Mouse (Mus musculus): ENCODE results near the gene Gng13. TPM values are rescaled to one million over a fixed set of nuclear protein-coding genes. Genes with fewer than 3 reads are reported as not detected.
"Not testable (repeated sequence)": the region's sequence is repeated elsewhere in the genome, so short reads cannot be mapped to it uniquely, and the experiment has no call there.

Gng13 gene
- polyA plus RNA-seq, 1 experiment = 0.44 TPM

DNA sequence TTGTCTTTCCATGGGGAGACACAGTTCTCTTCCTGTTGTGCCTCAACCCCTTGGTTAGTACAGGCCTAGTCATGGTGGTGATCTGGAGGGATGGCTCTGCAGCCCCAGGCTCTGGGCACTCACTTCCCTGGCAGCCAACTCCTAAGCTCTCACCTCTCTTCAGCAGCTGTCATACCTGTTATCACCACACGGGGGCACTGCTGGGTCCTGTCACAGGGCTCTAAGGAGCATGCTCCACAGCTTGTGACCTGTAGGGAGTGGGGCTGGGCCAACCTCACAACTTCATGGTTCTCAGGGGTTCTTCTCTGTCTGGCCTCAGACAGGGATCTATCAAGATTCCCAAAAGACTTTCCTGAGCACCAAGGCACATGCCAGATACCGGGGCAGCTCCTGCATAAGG lies 15.1 kb downstream of the Gng13 start:
- Histone ChIP-seq H3K27ac (ENCODE audit: control insufficient read depth, insufficient read depth, low read depth, low read length) (no peak overlapping the region), H3K36me3 (ENCODE audit: control insufficient read depth, insufficient read depth, low read length) (no peaks in the 10 kb centered on the region), H3K4me3 (ENCODE audit: control insufficient read depth, low read depth, low read length) (no peak overlapping the region), H3K4me1 (ENCODE audit: control insufficient read depth, insufficient read depth, low read length) (peaks cover 11% of the 10 kb centered on the region), H3K27me3 (ENCODE audit: control insufficient read depth, insufficient read depth, low read length) (no peaks in the 10 kb centered on the region)
- TF ChIP-seq POLR2A (IDR thresholded peaks at IDR 0.05; ENCODE audit: control insufficient read depth, low read depth, low read length) (no peak), CTCF (IDR thresholded peaks at IDR 0.05; ENCODE audit: control insufficient read depth, insufficient read depth, insufficient replicate concordance, low read depth, low read length) (peak; percentile 95; the same call in 1 of the 2 replicates)

DNA sequence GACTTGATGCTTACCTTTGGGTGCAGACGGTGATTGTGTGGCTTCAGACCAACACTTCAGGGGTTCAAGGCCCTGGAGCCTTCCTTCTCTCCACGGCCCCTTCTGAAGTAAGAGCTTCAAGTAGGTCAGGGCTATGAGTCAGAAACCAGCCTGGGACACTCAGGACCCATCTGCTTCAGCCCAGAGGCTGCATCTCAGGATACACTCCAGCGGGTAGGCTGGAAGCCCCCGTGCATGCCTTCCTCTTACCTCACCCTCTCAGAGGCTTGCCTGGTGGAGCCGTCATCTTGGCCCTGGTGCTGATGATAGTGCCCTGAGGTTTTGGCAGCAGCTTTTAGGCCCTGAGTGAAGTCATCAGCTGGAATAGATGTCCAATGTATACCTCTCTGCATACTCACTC lies 18.3 kb downstream of the Gng13 start:
- Histone ChIP-seq H3K36me3 (ENCODE audit: control insufficient read depth, insufficient read depth, low read length) (no peaks in the 10 kb centered on the region), H3K4me3 (ENCODE audit: control insufficient read depth, low read depth, low read length) (no peak overlapping the region), H3K4me1 (ENCODE audit: control insufficient read depth, insufficient read depth, low read length) (no peaks in the 10 kb centered on the region), H3K27ac (ENCODE audit: control insufficient read depth, insufficient read depth, low read depth, low read length) (no peak overlapping the region), H3K27me3 (ENCODE audit: control insufficient read depth, insufficient read depth, low read length) (no peaks in the 10 kb centered on the region)
- no peak for TF ChIP-seq POLR2A (IDR thresholded peaks at IDR 0.05; ENCODE audit: control insufficient read depth, low read depth, low read length)
- TF ChIP-seq CTCF (IDR thresholded peaks at IDR 0.05; ENCODE audit: control insufficient read depth, insufficient read depth, insufficient replicate concordance, low read depth, low read length) = no peak

DNA sequence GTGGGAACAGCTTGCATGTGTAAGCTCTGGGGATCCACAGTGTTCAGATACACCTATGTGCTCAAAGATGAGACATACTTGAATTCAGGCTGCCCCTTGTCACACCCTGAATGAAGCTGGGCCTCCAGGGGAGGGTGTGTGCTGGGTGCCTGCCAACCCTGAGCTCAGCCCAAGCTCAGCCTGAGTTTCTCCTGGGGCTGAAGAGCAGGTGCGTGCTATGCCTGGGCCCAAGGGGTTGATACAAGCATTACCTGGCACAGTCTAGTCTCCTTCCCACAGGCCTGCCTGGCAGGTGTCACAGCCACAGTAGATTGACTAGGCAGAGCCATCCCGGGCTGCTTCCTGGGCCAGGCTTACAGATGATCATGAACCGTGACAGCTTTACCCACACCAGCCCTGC lies 18.8 kb downstream of the Gng13 start, which contains the start of gene Mslnl:
Gene Mslnl, plus strand, starts transcription at position 298 of the 400 bp plus-strand sequence.
- Histone ChIP-seq H3K4me1 (ENCODE audit: control insufficient read depth, insufficient read depth, low read length) (no peaks in the 10 kb centered on the region), H3K27me3 (ENCODE audit: control insufficient read depth, insufficient read depth, low read length) (no peaks in the 10 kb centered on the region), H3K36me3 (ENCODE audit: control insufficient read depth, insufficient read depth, low read length) (no peaks in the 10 kb centered on the region), H3K4me3 (ENCODE audit: control insufficient read depth, low read depth, low read length) (no peak within 1 kb of the TSS), H3K27ac (ENCODE audit: control insufficient read depth, insufficient read depth, low read depth, low read length) (no peak within 1 kb of the TSS)
- TF ChIP-seq POLR2A (IDR thresholded peaks at IDR 0.05; ENCODE audit: control insufficient read depth, low read depth, low read length) = no peak
- TF ChIP-seq CTCF (IDR thresholded peaks at IDR 0.05; ENCODE audit: control insufficient read depth, insufficient read depth, insufficient replicate concordance, low read depth, low read length) = no peak

DNA sequence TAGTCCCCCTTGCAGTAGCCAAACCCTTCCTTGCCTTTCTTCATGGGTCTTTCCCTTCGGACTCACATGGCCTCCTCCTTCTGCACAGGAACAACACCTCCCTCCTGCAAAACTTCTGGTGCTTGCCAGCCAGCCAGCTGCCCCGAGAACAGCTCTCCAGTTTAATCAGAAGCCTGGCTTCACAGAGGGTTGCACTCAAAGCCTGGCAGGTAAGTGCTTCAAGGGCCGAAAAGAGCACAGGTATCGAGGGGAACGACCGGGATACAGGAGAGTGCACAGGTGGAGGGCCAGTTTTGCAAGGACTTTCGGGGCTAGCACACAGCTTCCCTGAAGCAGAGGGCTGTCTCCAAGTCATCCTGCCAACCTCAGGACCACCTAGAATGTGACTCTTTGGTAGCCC lies 21.9 kb downstream of the Gng13 start:
- Histone ChIP-seq H3K27me3 (ENCODE audit: control insufficient read depth, insufficient read depth, low read length) (no peaks in the 10 kb centered on the region), H3K4me3 (ENCODE audit: control insufficient read depth, low read depth, low read length) (no peak overlapping the region), H3K4me1 (ENCODE audit: control insufficient read depth, insufficient read depth, low read length) (no peaks in the 10 kb centered on the region), H3K36me3 (ENCODE audit: control insufficient read depth, insufficient read depth, low read length) (no peaks in the 10 kb centered on the region), H3K27ac (ENCODE audit: control insufficient read depth, insufficient read depth, low read depth, low read length) (no peak overlapping the region)
- TF ChIP-seq POLR2A (IDR thresholded peaks at IDR 0.05; ENCODE audit: control insufficient read depth, low read depth, low read length) (no peak), CTCF (IDR thresholded peaks at IDR 0.05; ENCODE audit: control insufficient read depth, insufficient read depth, insufficient replicate concordance, low read depth, low read length) (no peak)

DNA sequence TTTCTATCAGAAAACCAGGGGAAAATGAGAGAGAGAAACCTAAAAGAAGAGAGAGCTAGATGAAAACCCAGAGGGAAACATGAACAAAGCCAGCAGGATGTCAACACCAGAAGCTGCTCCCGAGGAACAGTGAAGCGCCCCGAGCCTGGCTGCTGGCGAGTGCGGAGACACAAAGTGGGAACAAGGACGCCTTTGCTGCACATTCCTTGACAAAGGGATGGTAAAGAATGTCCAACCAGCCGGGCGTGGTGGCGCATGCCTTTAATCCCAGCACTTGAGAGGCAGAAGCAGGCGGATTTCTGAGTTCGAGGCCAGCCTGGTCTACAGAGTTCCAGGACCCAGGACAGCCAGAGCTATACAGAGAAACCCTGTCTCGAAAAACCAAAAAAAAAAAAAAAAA lies 24.5 kb downstream of the Gng13 start:
- not testable (repeated sequence) for H3K4me1 ChIP-seq (ENCODE audit: control insufficient read depth, insufficient read depth, low read length); H3K27me3 ChIP-seq (ENCODE audit: control insufficient read depth, insufficient read depth, low read length); H3K27ac ChIP-seq (ENCODE audit: control insufficient read depth, insufficient read depth, low read depth, low read length); H3K4me3 ChIP-seq (ENCODE audit: control insufficient read depth, low read depth, low read length); H3K36me3 ChIP-seq (ENCODE audit: control insufficient read depth, insufficient read depth, low read length)

DNA sequence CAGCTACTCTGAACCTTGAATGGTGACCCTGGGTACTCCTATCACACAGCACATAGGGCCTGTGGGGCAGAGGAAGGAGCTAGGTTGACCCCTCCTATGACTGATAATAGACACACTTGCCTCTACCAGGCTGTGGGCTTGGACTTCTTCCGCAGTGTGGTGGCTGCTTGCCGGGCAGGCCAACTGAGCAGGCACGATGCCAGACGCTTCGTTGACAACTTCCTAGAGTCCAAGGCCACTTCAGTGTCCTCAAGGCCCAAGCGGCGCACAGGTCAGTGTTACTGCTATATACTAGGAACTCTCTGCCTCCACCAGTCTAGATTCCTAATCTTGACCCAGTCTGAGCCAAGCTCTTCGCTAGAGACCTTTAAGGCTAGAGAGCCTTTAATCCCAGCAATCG lies 26.9 kb downstream of the Gng13 start:
- no peak overlapping the region for H3K4me3 ChIP-seq (ENCODE audit: control insufficient read depth, low read depth, low read length)
- TF ChIP-seq POLR2A (IDR thresholded peaks at IDR 0.05; ENCODE audit: control insufficient read depth, low read depth, low read length) (no peak), CTCF (IDR thresholded peaks at IDR 0.05; ENCODE audit: control insufficient read depth, insufficient read depth, insufficient replicate concordance, low read depth, low read length) (no peak)
- peaks cover 5% of the 10 kb centered on the region for H3K4me1 ChIP-seq (ENCODE audit: control insufficient read depth, insufficient read depth, low read length)
- no peaks in the 10 kb centered on the region for H3K27me3 ChIP-seq (ENCODE audit: control insufficient read depth, insufficient read depth, low read length)
- H3K36me3 ChIP-seq (ENCODE audit: control insufficient read depth, insufficient read depth, low read length) = no peaks in the 10 kb centered on the region
- no peak overlapping the region for H3K27ac ChIP-seq (ENCODE audit: control insufficient read depth, insufficient read depth, low read depth, low read length)

DNA sequence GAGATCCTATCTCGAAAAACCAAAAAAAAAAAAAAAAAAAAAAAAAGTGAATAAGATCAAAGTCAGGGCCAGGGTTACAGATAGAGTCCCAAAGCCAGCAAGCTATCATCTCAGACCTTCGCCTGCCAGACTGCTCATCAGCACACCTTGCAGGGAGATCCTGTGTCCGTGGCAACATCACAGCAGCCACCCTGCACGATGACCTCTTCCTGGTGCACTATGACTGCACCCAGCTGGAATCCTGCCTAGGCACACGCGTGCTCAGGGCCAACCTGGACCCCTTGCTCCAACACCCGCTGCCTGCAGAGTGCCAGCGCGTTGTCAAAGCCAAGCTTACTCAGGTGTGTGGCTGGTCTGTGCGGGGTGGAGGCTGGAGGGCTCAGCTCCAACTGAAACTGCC lies 27.3 kb downstream of the Gng13 start:
- Histone ChIP-seq H3K36me3 (ENCODE audit: control insufficient read depth, insufficient read depth, low read length) (no peaks in the 10 kb centered on the region), H3K27ac (ENCODE audit: control insufficient read depth, insufficient read depth, low read depth, low read length) (no peak overlapping the region), H3K4me3 (ENCODE audit: control insufficient read depth, low read depth, low read length) (no peak overlapping the region), H3K4me1 (ENCODE audit: control insufficient read depth, insufficient read depth, low read length) (peaks cover 5% of the 10 kb centered on the region), H3K27me3 (ENCODE audit: control insufficient read depth, insufficient read depth, low read length) (no peaks in the 10 kb centered on the region)
- TF ChIP-seq CTCF (IDR thresholded peaks at IDR 0.05; ENCODE audit: control insufficient read depth, insufficient read depth, insufficient replicate concordance, low read depth, low read length) (no peak), POLR2A (IDR thresholded peaks at IDR 0.05; ENCODE audit: control insufficient read depth, low read depth, low read length) (no peak)

DNA sequence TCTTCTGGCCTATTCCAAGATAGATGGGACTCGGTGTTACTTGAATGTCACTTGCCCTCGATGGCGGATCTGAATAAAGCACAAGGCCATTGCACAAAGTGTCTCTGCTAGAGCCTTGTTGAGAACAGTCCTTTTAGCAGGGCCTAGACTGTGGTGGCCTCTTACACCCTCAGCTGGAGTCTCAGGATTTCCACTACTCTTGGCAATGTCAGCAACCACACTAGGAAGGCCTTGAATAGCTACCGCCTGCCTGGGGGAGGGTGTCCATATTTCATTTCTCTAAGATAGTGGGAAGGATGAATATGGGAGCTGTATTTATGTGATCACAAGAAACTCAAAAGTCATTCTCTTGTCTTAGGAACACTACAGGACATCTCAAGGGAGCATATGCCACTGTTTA lies 31.3 kb downstream of the Gng13 start:
- TF ChIP-seq CTCF (IDR thresholded peaks at IDR 0.05; ENCODE audit: control insufficient read depth, insufficient read depth, insufficient replicate concordance, low read depth, low read length) (no peak), POLR2A (IDR thresholded peaks at IDR 0.05; ENCODE audit: control insufficient read depth, low read depth, low read length) (no peak)
- no peaks in the 10 kb centered on the region for H3K27me3 ChIP-seq (ENCODE audit: control insufficient read depth, insufficient read depth, low read length)
- H3K4me3 ChIP-seq (ENCODE audit: control insufficient read depth, low read depth, low read length) = no peak overlapping the region
- H3K27ac ChIP-seq (ENCODE audit: control insufficient read depth, insufficient read depth, low read depth, low read length) = no peak overlapping the region
- H3K4me1 ChIP-seq (ENCODE audit: control insufficient read depth, insufficient read depth, low read length) = peaks cover 5% of the 10 kb centered on the region
- H3K36me3 ChIP-seq (ENCODE audit: control insufficient read depth, insufficient read depth, low read length) = no peaks in the 10 kb centered on the region

All from testis, adult 2 months (tissue).